Mouse (Mus musculus) forebrain, postnatal 0 days (tissue): ENCODE results near the gene Actrt2. TPM values are rescaled to one million over a fixed set of nuclear protein-coding genes. Genes with fewer than 3 reads are reported as not detected.
A peak's percentile ranks its signal among the peaks of the same experiment; 100 is the strongest.

ENCODE experiments used
- ATAC-seq: fragments of 200-750 bp; cut with Nextera tagmentation; 2 replicates; pipeline ENCODE4 v1.8.0; 2017; ENCODE audit warnings: mild to moderate bottlenecking, moderate library complexity
- DNase-seq: peaks from one replicate; pipeline ENCODE4 v3.0.0-alpha.2; 2015
- H3K27ac ChIP-seq: fragments of 300-500 bp; sonication (generic); 2 replicates; pipeline ENCODE4 v1.5.1; 2014; ENCODE audit warnings: low read depth, mild to moderate bottlenecking, antibody characterized with exemption, low read length, moderate library complexity, mixed read lengths
- H3K27me3 ChIP-seq: fragments of 300-500 bp; sonication (generic); 2 replicates; pipeline ENCODE4 v1.6.1; 2014; ENCODE audit warnings: mild to moderate bottlenecking, low read length, mixed read lengths; ENCODE audit not compliant: insufficient read depth
- H3K36me3 ChIP-seq: fragments of 300-500 bp; sonication (generic); 2 replicates; pipeline ENCODE4 v1.6.1; 2014; ENCODE audit warnings: mild to moderate bottlenecking, moderate library complexity; ENCODE audit not compliant: insufficient read depth
- H3K4me1 ChIP-seq: fragments of 300-500 bp; sonication (generic); 2 replicates; pipeline ENCODE4 v1.6.1; 2014; ENCODE audit warnings: antibody characterized with exemption; ENCODE audit not compliant: insufficient read depth
- H3K4me2 ChIP-seq: fragments of 300-500 bp; sonication (generic); 2 replicates; pipeline ENCODE4 v1.6.1; 2014; ENCODE audit warnings: low read depth, mild to moderate bottlenecking, moderate library complexity
- H3K4me3 ChIP-seq: fragments of 300-500 bp; sonication (generic); 2 replicates; pipeline ENCODE4 v1.5.1; 2014; ENCODE audit warnings: low read depth, low read length, mixed read lengths
- H3K9ac ChIP-seq: fragments of 300-500 bp; sonication (generic); 2 replicates; pipeline ENCODE4 v1.6.1; 2014; ENCODE audit warnings: mild to moderate bottlenecking
- H3K9me3 ChIP-seq: fragments of 300-500 bp; sonication (generic); 2 replicates; pipeline ENCODE4 v1.6.1; 2016; ENCODE audit warnings: low read length
- CTCF ChIP-seq: sonication (generic); IDR thresholded peaks from 2 replicates; pipeline ENCODE4 v1.5.1; 2016; ENCODE audit warnings: antibody characterized with exemption, control low read depth, low read depth
- WGBS: fragments of 180-500 bp; shearing (Covaris S2); extraction: QIAGEN DNeasy Blood & Tissue Kit; methylation state at CpG from one replicate; pipeline ENCODE4 v1.1.7; 2014; 5-methylcytosine and 5-hydroxymethylcytosine counted together
- polyA plus RNA-seq: library from polyadenylated mRNA; unstranded; fragments of >200 nt; fragmentation: Nextera tagmentation; extraction: Ambion mirVana; gene quantifications from 2 replicates; pipeline ENCODE4 v1.2.1, GENCODE M21; 2015
- total RNA-seq: library from RNA; depleted of rRNA; stranded (reverse); fragments of >200 nt; gene quantifications from 2 replicates; pipeline ENCODE4 v1.2.3, GENCODE M21; 2014

Actrt2 gene
- total and polyA plus RNA-seq, 2 experiments from 2014 or later, result not detected

DNA sequence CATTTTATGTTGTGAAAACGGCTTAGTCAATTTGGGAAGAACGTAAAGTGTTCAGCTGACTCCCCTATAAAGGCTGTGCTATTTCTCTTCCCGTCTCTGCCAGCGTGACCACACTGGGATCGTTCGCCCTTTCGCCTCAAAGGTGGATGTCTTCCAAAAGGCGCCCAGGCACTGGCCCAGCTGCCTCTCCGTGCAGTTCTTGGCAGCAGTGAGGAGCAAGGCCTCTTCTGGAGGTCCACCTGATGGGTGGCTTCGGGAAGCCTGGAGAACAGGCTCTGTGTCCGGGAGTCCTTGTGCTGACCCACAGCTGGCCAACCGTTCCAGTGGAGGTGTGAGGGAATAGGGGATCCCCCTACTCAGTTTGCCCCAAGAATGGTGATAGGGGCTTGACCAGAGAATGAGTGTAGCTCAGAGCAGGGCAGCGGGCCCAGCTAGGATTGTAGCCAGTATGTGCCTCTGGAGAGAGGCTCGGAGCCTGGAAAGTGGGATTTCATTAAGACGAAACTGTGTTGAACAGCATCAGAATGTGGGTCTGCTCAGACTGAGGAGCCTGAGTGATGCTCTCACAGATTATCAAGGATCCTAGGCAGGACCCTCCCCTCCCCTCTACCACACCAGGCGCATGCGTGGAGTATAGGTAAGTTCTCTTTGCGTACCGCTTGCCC, 18.5 kb downstream of the Actrt2 start:
- peaks cover 5% of the 10 kb centered on the region; the same call in 1 of the 2 replicates for H3K9me3 ChIP-seq
- 70% methylated on average over 19 of the region's 19 CpGs for WGBS
- DNase-seq (no peak), ATAC-seq (no peak)
- H3K4me1 ChIP-seq, result no peaks in the 10 kb centered on the region
- H3K27ac ChIP-seq, result no peak overlapping the region
- no peaks in the 10 kb centered on the region for H3K27me3 ChIP-seq
- no peak overlapping the region for H3K4me2 ChIP-seq
- no peak overlapping the region for H3K9ac ChIP-seq
- no peak overlapping the region for H3K4me3 ChIP-seq
- no peaks in the 10 kb centered on the region for H3K36me3 ChIP-seq
- no peak for TF ChIP-seq CTCF

DNA sequence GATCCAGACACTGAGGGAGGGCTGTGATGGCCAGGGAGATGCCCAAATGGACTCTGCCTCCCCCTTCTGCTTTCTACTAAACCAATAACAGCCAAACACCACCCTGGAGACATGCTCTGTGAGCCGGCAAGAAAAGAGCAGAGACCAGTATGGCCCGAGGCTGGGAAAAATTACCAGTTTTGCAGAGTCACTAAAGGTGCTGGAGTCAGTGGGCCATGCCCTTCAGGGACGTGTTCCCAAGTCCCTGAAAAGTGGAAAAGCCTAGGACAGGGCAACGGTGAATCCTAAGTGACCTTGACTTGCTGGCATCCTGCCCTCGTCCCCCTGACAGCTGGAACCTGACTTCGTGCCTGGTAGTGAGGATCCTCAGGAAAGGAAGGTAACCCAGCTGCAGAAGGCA, 25.2 kb downstream of the Actrt2 start:
- no peak overlapping the region for H3K9ac ChIP-seq
- no peak overlapping the region for H3K4me3 ChIP-seq
- H3K27me3 ChIP-seq, result peaks cover 40% of the 10 kb centered on the region; the same call in 1 of the 2 replicates
- H3K36me3 ChIP-seq, result no peaks in the 10 kb centered on the region
- H3K4me1 ChIP-seq, result no peaks in the 10 kb centered on the region
- no peak overlapping the region for H3K27ac ChIP-seq
- no peak for DNase-seq
- 27% methylated on average over 6 of the region's 6 CpGs for WGBS
- no peak for ATAC-seq
- peaks cover 3% of the 10 kb centered on the region; the same call in 1 of the 2 replicates for H3K9me3 ChIP-seq
- TF ChIP-seq CTCF, result no peak
- H3K4me2 ChIP-seq, result no peak overlapping the region

DNA sequence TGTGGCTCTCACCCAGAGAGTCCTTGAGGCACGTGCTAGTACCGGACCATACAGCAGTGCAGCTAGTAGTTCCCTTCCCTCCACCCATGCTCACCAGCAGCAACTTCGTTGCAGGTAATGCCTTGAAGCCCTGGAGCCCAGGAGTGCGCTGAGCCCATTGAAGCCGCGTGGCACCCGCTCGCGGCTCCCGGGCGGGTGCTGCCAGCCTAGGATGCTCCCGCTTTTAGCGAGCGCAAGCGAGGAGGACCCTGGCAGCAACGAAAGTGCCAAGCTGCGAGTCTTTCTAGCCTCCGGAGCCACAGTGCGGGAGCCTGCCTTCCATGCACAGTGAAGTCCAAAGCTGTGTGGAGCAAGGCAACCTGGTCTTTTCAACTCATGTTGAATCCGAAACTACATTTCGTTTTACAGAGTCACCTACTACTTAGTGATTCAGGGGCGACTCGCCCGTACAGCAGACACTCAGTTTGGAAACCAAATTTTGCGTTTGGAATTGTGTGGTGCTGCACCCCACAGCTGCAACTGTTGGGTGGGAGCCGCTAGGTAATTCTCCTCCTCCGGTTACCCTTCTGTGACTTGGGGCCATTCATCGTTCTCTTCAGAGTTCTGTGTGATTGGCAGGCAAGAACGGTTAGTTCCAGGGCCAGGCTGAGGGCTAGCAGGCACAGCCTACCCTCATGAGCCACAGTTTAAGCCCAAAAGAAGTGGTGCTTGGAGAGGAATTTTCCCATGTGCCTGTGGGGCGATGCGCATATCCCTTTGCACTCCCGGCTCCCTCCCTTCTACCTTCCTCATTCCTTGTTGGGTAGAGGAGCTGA, 26.2 kb downstream of the Actrt2 start:
- Histone ChIP-seq H3K27me3 (peaks cover 45% of the 10 kb centered on the region), H3K9ac (no peak overlapping the region), H3K4me3 (peak overlapping the region; percentile 18), H3K36me3 (no peaks in the 10 kb centered on the region), H3K4me2 (peak overlapping the region; percentile 27), H3K9me3 (no peaks in the 10 kb centered on the region), H3K4me1 (no peaks in the 10 kb centered on the region; the same call in 1 of the 2 replicates), H3K27ac (no peak overlapping the region)
- ATAC-seq (0 out of 2 replicates have a peak, but pooled peaks have one; percentile 10), DNase-seq (peak; percentile 75)
- 8% methylated on average over 32 of the region's 32 CpGs for WGBS
- no peak for TF ChIP-seq CTCF

DNA sequence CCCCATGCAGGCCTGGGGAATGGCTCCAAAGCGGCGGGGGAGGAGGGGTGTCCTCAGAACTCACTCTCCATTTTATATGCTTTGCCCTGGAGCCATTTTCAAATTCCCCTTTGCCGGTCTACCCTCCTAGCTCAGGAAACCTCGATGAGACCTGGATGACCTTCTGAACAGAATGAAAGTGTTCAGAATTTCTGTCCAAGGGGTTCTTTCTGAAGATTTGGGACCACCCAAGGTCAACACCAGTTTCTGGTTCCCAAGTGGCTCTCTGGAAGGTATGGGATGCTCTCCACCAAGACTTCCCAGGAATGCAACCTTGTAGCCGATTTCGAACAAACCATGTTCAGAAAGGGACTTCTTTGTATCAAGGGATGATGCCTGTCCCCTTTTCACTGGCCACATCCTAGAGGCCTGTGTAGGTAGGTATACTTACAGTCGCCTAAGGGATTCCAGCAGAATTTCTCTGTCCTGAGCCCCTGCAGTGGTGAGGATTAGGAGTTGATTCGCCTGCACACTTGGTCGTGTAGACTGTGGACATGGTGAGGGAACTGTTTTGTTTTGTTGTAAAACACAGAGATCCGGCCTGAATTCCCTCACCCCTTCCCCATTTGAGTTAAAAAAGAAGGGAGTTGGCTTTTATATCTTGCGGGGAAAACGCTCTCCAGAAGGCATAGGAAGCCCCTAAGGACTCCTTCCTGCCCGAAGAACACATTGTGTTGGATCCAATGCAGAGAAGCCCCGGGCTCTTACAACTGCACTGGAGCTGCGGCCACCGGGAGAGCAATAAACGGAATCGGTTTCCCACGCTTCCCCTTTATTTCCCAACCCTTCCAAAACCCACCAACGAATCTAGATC, 27.0 kb downstream of the Actrt2 start:
- DNase-seq (no peak), ATAC-seq (no peak)
- Histone ChIP-seq H3K36me3 (no peaks in the 10 kb centered on the region), H3K27ac (no peak overlapping the region), H3K4me3 (peak overlapping the region; percentile 18; the same call in 1 of the 2 replicates), H3K4me1 (no peaks in the 10 kb centered on the region; the same call in 1 of the 2 replicates), H3K9ac (no peak overlapping the region), H3K27me3 (peaks cover 45% of the 10 kb centered on the region), H3K4me2 (peak overlapping the region; percentile 61), H3K9me3 (no peaks in the 10 kb centered on the region)
- TF ChIP-seq CTCF, result no peak
- WGBS, result 16% methylated on average over 20 of the region's 20 CpGs

DNA sequence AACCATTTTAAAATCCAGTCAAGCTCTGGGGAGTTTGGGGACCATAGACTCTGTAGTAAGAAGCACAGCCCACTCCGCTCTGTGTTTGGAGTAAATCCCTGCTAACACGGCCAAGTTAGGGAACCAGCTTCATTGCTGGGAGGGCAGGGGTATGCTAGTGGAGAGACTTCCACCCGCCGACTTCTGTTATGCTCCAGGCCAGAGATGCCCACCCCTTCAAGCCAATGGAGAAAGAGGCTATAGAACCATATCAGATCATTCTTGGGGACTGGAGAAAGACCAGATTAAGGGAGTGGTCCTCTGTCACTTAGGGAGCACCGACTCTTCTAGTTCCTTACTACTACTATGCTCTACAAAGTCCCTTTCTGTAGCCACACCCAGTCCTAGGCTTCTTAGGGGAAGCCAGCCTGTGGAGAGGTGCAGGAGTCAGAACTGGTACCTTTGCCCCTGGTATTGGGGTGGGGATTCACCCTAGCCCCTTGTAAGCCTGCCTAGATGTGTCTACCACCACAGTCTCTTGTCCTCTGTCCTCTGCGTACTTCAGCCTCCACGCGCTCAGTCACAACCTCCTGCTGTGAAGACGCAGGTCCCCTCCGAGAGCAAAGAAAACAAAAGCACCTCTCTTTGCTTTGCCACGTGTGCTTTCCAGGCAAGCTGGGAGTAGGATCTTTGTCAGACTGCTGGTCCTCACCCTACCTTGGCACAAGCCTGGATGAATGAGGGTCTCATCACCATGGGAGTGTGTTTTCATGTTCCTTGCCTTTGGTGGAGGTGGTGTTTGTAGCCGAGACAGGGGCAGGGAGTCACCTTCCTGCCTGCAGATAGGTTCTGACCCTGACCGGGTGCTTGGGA, 27.9 kb downstream of the Actrt2 start:
- DNase-seq (no peak), ATAC-seq (no peak)
- Histone ChIP-seq H3K9me3 (no peaks in the 10 kb centered on the region), H3K4me3 (no peak overlapping the region), H3K9ac (no peak overlapping the region), H3K27ac (no peak overlapping the region), H3K36me3 (no peaks in the 10 kb centered on the region), H3K4me2 (peak overlapping the region; percentile 61), H3K4me1 (no peaks in the 10 kb centered on the region; the same call in 1 of the 2 replicates), H3K27me3 (peaks cover 45% of the 10 kb centered on the region)
- TF ChIP-seq CTCF, result no peak
- WGBS, result 30% methylated on average over 13 of the region's 13 CpGs

DNA sequence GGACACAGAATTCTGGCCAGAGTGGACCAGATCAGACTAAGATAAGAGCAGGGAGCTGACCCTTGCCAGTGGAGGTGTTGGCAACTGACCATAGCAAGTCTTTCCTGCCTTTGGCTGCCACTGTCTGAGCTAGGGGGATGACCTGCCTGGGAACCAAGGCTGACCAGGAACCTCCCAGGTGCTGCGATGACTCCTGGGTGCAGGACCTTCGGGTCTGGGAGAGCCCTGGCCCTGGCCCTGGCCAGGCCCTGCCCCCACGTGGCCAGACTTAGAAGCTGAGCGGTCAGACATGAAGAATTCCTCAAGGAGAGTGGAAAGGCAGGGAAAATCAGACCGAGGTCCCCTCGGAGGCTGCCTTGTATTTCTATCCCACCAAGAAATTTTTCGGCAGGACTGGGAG, 28.5 kb downstream of the Actrt2 start:
- 14% methylated on average over 7 of the region's 7 CpGs for WGBS
- H3K27me3 ChIP-seq, result peaks cover 50% of the 10 kb centered on the region
- peak overlapping the region; percentile 61 for H3K4me2 ChIP-seq
- no peaks in the 10 kb centered on the region for H3K36me3 ChIP-seq
- peak; percentile 26; the same call in 1 of the 2 replicates for TF ChIP-seq CTCF
- ATAC-seq (no peak), DNase-seq (no peak)
- no peaks in the 10 kb centered on the region; the same call in 1 of the 2 replicates for H3K4me1 ChIP-seq
- H3K27ac ChIP-seq, result no peak overlapping the region
- H3K4me3 ChIP-seq, result no peak overlapping the region; the same call in 1 of the 2 replicates
- H3K9ac ChIP-seq, result no peak overlapping the region
- no peaks in the 10 kb centered on the region for H3K9me3 ChIP-seq
